Mouse (Mus musculus) midbrain, embryonic 16.5 days (tissue): ENCODE measurements around the gene Elp5. TPM values are rescaled to one million over a fixed set of nuclear protein-coding genes. Genes with fewer than 3 reads are reported as not detected.
"Not testable (repeated sequence)": the region's sequence is repeated elsewhere in the genome, so short reads cannot be mapped to it uniquely, and the experiment has no call there.

Source experiments
- ATAC-seq: fragments of 200-750 bp; cut with Nextera tagmentation; 2 replicates; pipeline ENCODE4 v1.8.0; 2017; ENCODE audit warnings: moderate TSS enrichment
- H3K27ac ChIP-seq: fragments of 300-500 bp; sonication (generic); 2 replicates; pipeline ENCODE4 v1.5.1; 2014; ENCODE audit warnings: mild to moderate bottlenecking, low read length, mixed read lengths
- H3K27me3 ChIP-seq: fragments of 300-500 bp; sonication (generic); 2 replicates; pipeline ENCODE4 v1.6.1; 2014; ENCODE audit warnings: low read depth, low read length, mixed read lengths; ENCODE audit not compliant: control insufficient read depth, insufficient read depth
- H3K36me3 ChIP-seq: fragments of 300-500 bp; sonication (generic); 2 replicates; pipeline ENCODE4 v1.6.1; 2014; ENCODE audit warnings: mild to moderate bottlenecking, low read length, moderate library complexity, mixed read lengths; ENCODE audit not compliant: control insufficient read depth, insufficient read depth
- H3K4me1 ChIP-seq: fragments of 300-500 bp; sonication (generic); 2 replicates; pipeline ENCODE4 v1.6.1; 2014; ENCODE audit warnings: mild to moderate bottlenecking, low read length, mixed read lengths; ENCODE audit not compliant: control insufficient read depth, insufficient read depth
- H3K4me2 ChIP-seq: fragments of 300-500 bp; sonication (generic); 2 replicates; pipeline ENCODE4 v1.6.1; 2014; ENCODE audit warnings: mild to moderate bottlenecking, low read length, mixed read lengths
- H3K4me3 ChIP-seq: fragments of 300-500 bp; sonication (generic); 2 replicates; pipeline ENCODE4 v1.5.1; 2014; ENCODE audit warnings: low read depth, mild to moderate bottlenecking, low read length, moderate library complexity, mixed read lengths
- H3K9ac ChIP-seq: fragments of 300-500 bp; sonication (generic); 2 replicates; pipeline ENCODE4 v1.6.1; 2014; ENCODE audit warnings: low read depth, low read length, mixed read lengths
- H3K9me3 ChIP-seq: fragments of 300-500 bp; sonication (generic); replicated peaks from 2 replicates; pipeline ENCODE4 v1.6.1; 2014; ENCODE audit warnings: mild to moderate bottlenecking, low read length, mixed read lengths; ENCODE audit not compliant: control insufficient read depth, poor library complexity, severe bottlenecking
- WGBS: fragments of 180-500 bp; shearing (Covaris S2); extraction: QIAGEN DNeasy Blood & Tissue Kit; methylation state at CpG from one replicate; pipeline ENCODE4 v1.1.7; 2014; 5-methylcytosine and 5-hydroxymethylcytosine counted together
- polyA plus RNA-seq: library from polyadenylated mRNA; unstranded; fragments of >200 nt; fragmentation: Nextera tagmentation; extraction: Ambion mirVana; gene quantifications from 2 replicates; pipeline ENCODE4 v1.2.1, GENCODE M21; 2015

Elp5 gene
- polyA plus RNA-seq, 1 experiment from 2014 or later = 173 TPM

DNA sequence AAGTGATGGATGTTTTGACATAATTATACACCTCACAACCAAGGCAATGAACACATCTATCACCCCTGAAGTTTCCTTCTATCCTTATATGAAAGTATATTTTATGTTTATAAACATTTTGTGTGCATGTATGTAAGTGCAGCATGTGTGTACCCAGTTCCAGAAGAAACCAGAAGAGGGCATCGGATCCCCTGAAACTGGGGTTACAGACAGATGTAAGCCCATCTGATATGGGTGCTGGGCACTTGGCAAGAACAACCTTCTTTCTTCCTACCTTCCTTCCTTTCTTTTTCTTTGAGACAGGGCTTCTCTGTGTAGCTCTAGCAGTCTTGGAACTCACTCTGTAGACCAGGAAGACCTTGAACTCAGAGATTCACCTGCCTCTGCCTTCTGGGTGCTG is 26.1 kb downstream of the Elp5 start:
- Histone ChIP-seq H3K9ac (no peak overlapping the region), H3K9me3 (no peaks in the 10 kb centered on the region), H3K4me2 (no peak overlapping the region), H3K27me3 (peaks cover 5% of the 10 kb centered on the region), H3K36me3 (no peaks in the 10 kb centered on the region), H3K4me1 (no peaks in the 10 kb centered on the region), H3K4me3 (no peak overlapping the region), H3K27ac (no peak overlapping the region)
- ATAC-seq = no peak
- WGBS = 85% methylated on average over 1 of the region's 1 CpGs

DNA sequence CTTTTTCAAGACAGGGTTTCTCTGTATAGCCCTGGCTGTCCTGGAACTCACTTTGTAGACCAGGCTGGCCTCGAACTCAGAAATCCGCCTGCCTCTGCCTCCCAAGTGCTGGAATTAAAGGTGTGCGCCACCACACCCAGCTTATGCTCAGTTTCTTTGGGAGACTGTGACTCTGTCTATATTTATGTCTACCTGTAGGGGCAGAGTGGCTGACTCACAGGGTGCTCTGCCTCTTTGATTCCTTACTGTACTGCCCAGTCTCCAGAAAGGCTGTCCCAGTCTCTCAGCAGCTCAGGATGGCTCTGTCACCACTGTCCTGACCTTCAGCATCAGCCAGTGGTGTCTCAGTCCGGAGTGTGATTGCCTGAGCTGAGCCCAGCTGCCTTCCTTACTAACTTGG is 26.7 kb downstream of the Elp5 start:
- not testable (repeated sequence) for H3K27ac ChIP-seq, H3K9me3 ChIP-seq, H3K4me3 ChIP-seq, H3K27me3 ChIP-seq, ATAC-seq, H3K4me2 ChIP-seq, H3K9ac ChIP-seq, H3K36me3 ChIP-seq, H3K4me1 ChIP-seq
- WGBS = 68% methylated on average over 4 of the region's 4 CpGs

DNA sequence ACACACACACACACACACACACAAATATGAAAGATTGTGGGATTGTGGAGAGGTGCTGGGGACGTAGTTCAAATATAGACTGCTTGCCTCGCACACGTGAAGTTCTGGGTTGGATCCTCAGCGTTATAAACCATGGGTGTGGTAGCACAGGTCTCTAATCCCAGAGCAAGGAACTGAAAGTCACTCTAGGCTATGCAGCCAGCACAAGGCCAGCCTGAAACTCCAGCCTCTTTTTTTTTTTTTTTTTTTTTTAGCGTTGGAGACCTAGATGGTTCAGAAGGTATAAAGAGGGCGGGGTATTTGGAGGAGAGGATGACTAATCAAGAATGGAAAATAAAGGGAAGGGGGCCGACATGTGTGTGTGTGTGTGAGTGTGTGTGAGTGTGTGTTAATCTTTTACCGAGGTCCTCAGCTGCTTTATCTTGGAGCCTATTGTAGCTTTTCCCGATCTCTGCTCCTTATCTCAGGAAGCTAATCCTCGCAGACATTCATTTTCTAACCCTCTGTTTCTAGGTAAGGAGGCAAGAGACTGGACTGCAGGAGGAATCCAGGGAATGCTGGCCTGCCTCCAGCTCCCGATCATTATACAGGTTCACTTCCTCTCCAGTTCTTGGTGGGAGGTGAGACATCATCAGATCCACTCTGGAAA is 28.9 kb downstream of the Elp5 start:
- Histone ChIP-seq H3K9ac (no peak overlapping the region), H3K36me3 (no peaks in the 10 kb centered on the region), H3K4me1 (no peaks in the 10 kb centered on the region), H3K27ac (no peak overlapping the region), H3K4me2 (no peak overlapping the region), H3K4me3 (no peak overlapping the region), H3K27me3 (peaks cover 6% of the 10 kb centered on the region), H3K9me3 (no peaks in the 10 kb centered on the region)
- ATAC-seq = no peak
- 67% methylated on average over 11 of the region's 11 CpGs for WGBS

DNA sequence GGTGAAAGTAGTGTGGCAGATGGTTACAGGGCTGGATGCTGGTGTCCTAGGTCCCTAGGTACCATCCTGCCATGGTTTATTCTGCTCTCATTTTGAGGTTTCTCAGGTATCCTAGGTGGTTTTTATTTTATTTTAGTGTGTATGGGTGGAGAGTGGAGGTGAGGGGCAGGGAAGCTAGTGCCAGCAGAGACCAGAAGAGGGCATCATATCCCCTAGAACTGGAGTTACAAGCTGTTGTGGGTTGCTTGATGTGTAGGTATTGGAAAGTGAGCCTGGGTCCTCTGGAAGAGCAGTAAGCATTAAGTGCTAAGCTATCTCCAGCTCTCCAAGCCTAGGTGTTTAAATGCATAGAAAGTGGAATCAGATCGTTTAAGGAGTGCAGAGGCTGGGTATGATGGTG is 30.0 kb downstream of the Elp5 start:
- no peak for ATAC-seq
- 50% methylated on average over 1 of the region's 1 CpGs for WGBS
- Histone ChIP-seq H3K9ac (no peak overlapping the region), H3K4me2 (no peak overlapping the region), H3K4me3 (no peak overlapping the region), H3K36me3 (no peaks in the 10 kb centered on the region), H3K27ac (no peak overlapping the region), H3K9me3 (no peaks in the 10 kb centered on the region), H3K4me1 (peaks cover 1% of the 10 kb centered on the region; the same call in 1 of the 2 replicates), H3K27me3 (peaks cover 8% of the 10 kb centered on the region)

DNA sequence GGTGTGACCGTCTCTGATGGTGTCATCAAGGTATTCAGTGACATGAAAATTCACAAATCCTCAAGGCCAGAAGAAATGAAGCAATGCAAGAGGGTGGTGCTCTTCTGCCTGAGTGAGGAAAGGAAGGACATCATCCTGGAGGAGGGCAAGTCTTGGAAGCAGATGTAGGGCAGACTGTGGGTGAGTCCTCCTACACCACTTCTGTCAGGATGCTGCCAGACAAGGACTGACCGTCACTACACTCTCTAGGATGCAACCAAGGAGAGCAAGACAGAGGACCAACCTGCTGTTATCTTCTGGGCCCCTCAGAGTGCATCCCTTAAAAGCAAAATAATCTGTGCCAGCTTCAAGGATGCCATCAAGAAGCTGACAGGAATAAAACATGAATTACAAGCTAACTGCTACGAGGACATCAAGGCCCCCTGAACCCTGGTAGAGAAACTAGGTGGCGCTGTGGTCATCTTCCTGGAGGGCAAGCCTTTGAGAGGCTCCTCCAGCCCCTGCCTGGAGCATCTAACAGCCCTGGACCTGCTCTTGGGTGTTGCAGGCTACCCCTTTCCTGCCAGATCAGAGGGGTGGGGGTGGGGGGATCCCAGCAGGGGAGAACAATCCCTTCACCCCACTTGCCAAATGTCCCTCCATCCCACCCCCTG is 31.4 kb downstream of the Elp5 start:
- no peak overlapping the region for H3K4me2 ChIP-seq
- no peak overlapping the region for H3K9ac ChIP-seq
- ATAC-seq = no peak
- H3K9me3 ChIP-seq = no peaks in the 10 kb centered on the region
- no peaks in the 10 kb centered on the region for H3K36me3 ChIP-seq
- H3K4me3 ChIP-seq = no peak overlapping the region
- H3K27me3 ChIP-seq = peaks cover 8% of the 10 kb centered on the region
- H3K4me1 ChIP-seq = peaks cover 2% of the 10 kb centered on the region; the same call in 1 of the 2 replicates
- H3K27ac ChIP-seq = no peak overlapping the region
- WGBS = 44% methylated on average over 4 of the region's 4 CpGs

DNA sequence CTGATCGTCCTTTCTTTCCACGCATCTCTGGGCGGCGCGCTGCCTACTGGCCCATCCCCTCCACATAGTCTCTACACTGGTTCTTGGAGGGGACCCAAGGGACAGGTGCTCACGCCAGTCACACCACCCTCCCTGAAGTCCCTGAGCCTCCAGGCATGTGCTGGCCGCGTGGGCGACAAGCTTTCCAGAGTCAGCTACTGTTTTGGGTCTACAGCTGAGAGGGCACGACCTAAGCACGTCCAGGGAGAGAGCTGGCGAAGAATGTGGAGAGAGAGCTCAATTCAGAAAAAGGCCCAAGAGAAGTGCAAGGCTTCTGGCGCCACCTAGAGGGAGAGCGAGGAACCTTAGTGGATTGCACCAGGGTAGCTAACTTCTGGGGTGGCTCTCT is 33.6 kb downstream of the Elp5 start:
- Histone ChIP-seq H3K4me3 (peak overlapping the region; percentile 44), H3K4me2 (peak overlapping the region; percentile 60), H3K36me3 (no peaks in the 10 kb centered on the region), H3K4me1 (peaks cover 2% of the 10 kb centered on the region; the same call in 1 of the 2 replicates), H3K9me3 (no peaks in the 10 kb centered on the region), H3K9ac (peak overlapping the region; percentile 43; the same call in 1 of the 2 replicates), H3K27ac (no peak overlapping the region), H3K27me3 (peaks cover 8% of the 10 kb centered on the region)
- peak; percentile 43; the same call in 1 of the 2 replicates for ATAC-seq
- WGBS = 0% methylated on average over 14 of the region's 14 CpGs

DNA sequence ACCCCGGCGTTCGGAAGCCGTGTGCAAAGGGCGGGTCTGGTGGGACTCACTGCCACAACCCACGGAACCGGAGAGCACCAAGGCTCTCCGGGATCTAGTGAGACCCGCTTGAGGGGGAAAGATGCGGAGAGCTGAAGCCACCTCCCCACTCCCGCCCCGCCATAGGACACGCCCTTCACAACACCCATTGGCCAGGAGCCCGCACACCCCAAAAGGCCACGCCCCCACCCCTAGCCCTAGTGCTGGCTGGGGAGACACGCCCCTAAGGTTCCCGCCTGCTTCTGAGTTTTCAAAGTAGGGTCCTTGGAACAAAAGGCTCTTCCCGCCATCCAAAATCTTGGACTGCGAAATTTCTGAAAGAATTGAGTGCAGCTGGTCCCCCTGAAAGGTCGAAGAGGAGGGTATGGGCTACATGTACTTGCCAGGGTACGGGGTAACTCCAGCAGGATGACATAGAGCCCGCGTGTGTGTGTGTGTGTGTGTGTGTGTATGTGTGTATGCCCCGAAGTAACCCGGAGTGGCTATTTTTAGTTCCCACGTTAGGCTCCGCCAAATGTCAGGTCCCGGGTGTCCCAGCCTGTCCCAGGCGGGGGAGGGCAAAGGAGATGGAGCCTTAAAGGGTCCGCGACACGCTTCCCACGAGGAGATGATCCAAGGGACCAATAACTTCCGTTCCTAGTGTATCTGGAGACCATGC is 34.1 kb downstream of the Elp5 start, which contains the start of gene Slc2a4:
TSS of gene Slc2a4 (minus strand) at position 123 of the 697 bp plus-strand sequence.
- no peak within 1 kb of the TSS for H3K27ac ChIP-seq
- peaks cover 2% of the 10 kb centered on the region; the same call in 1 of the 2 replicates for H3K4me1 ChIP-seq
- peak; percentile 90 for ATAC-seq
- peaks cover 8% of the 10 kb centered on the region for H3K27me3 ChIP-seq
- under 1% methylated on average over 34 of the region's 34 CpGs for WGBS
- H3K4me2 ChIP-seq = peak within 1 kb of the TSS; percentile 60
- H3K9ac ChIP-seq = peak within 1 kb of the TSS; percentile 48; the same call in 1 of the 2 replicates
- H3K4me3 ChIP-seq = peak within 1 kb of the TSS; percentile 44
- no peaks in the 10 kb centered on the region for H3K9me3 ChIP-seq
- no peaks in the 10 kb centered on the region for H3K36me3 ChIP-seq

DNA sequence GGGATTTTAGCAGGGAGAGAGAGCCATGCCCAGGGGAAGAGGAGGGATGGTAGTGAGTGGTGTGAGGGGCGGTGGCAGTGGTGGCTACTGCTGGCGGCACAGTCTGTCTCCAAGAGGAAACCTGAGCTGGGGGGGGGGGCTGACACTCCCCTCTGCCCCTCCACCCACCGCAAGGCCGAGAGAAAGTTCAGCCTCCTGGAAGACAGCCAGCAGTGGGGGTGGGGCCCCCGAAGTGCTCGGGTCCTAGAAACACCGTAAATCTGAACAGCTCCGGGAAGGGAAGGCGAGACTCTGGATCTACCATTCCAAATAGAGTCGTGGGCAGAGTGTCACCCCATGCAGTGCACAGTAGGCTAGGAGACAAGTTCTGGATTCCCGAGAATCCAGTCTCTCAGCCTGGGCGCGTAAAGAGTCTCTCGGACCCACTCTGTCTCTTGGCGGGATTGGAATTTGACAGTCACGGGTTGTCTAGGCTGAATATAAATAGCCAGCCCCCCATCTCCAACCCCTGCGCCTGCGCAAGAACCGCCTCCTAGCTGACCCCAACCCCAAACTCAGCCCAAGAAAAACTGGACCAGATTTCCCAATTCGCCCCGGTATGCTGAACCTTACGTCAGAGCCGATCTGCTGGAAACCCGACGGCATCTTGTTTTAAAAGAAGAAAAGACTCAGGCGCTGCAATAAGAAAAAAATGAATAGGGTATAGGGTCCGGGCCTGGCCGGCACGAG is 34.8 kb downstream of the Elp5 start:
- Histone ChIP-seq H3K27me3 (peaks cover 8% of the 10 kb centered on the region), H3K9ac (peak overlapping the region; percentile 48; the same call in 1 of the 2 replicates), H3K27ac (no peak overlapping the region), H3K9me3 (no peaks in the 10 kb centered on the region), H3K4me2 (peak overlapping the region; percentile 60), H3K4me3 (peak overlapping the region; percentile 44), H3K36me3 (no peaks in the 10 kb centered on the region), H3K4me1 (peaks cover 2% of the 10 kb centered on the region; the same call in 1 of the 2 replicates)
- peak; percentile 52; the same call in 1 of the 2 replicates for ATAC-seq
- WGBS = 2% methylated on average over 29 of the region's 29 CpGs
